Mouse (Mus musculus) urinary bladder, postnatal 10 days (tissue): Measurements from ENCODE around the gene Pou2af1.

Experiments used
- DNase-seq: peaks from one replicate; pipeline ENCODE4 v3.0.0; 2022; ENCODE audit warnings: low spot score

Pou2af1 gene

DNA sequence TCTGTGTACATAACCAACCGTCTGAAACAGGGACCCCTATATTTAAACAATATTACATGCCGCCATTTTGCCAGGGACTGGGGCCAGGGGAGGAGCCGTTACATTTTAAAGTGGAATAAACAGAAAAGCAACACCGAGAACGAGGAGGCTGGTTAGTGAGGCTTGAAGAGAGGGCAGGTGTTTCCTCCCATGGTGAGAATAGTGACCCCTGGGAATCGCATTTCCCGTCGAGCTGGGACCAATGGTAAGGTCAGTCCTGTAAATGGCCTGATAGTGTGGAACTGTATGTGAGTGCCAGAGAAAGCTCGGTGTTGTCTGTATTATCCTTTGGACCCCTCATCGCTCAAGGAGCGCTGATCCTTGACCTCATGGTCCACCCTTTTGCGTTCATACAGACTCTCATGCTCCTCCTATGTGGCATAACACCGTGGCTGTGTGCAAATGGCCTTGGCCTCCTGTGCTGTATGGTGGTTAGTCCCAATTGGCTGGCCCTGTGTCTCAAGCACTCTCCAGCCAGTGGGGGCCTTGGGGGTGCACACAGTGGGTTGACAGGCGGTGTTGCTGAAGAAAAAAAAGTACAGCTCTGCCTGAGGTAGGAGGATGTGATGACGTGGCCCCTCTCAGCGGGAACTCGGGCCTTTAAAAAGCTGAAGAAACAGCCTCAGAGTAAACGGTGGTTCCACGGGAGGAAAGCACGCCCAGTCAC is at the start of gene Pou2af1:
Pou2af1 (plus strand) TSS at position 686 of the 706 bp plus-strand sequence.
- DNase-seq, result no peak

DNA sequence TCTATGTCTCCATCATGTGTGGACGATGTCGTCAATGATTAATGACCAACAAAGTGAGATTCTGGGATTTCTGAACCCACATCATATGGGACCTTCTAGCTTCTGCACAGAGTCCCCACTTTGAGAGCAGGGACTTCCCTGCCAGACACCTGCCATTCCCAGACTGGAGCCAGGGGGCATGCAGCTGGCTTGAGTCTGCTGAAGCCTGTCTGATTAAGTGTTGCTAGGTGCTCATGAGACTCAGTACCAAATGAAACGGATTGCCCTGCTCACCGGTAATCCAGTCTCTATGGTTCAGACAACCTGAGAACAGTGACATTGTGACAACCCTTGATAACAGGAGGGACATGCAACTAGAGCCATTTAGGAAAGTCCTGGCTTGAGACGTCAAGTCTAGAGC is 49.5 kb upstream of the Pou2af1 start:
- DNase-seq, result no peak

DNA sequence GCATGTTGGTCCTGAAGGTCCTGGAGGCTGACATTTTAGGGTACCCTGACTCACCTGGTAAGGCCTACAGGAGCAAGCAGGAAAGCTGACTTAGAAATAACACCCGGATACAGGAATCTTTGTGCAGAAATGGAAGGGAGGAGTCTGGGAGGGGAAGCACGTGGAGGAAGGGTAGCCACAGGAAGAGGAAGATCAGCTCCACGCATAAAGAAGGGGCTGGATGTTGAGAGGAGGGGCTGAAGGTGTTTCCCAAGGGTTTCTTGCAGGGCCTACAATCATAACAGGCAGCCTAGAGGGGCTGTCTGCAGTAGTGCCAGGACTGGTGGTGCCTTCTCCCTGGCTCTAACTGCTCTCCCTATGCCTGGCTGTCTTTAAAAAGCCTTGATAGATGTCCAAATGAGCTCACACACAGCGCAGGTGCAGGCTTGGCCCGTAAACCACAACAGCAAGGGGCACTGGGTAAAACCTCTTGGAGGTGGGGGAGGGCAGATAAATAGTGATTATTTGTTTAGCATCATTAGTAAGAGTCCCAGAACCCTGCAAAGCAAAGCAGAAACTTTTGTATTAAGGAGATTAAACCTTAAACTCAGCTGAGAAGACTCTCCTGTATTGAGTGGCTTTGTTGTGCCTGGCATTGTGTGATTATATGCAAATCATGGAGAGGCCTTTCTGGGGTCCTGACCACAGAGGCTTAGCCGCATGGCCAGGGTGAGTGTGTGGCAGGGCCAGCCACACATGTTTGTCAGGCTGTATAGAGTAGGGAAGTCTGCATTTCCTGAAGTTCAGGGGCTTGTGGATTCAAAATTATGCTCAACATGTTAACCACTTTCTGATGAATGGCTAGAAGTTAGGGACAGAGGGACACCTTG is 48.0 kb upstream of the Pou2af1 start, which contains the start of gene Gm32742:
Gm32742 (minus strand) TSS at position 206 of the 869 bp plus-strand sequence.
- no peak for DNase-seq

DNA sequence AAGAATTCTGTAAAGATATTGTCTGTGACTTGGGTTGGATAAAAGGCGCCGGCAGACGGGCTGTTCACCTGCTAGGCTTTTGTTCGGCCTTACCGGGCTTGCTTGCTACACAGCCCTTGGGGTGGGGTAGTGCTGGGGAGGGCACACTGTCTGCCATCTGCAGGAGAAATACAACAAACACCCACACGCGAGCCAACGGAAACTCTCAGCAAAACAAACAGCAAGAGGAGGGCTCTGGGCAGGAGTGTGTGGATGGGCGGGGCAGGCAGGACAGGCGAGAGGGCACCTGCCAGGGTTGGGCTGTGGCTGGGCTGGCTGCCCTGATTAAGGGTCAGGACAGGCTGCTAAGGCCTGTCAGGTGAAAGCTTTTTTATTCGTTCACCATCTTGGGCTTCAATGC is 45.6 kb upstream of the Pou2af1 start:
- no peak for DNase-seq

DNA sequence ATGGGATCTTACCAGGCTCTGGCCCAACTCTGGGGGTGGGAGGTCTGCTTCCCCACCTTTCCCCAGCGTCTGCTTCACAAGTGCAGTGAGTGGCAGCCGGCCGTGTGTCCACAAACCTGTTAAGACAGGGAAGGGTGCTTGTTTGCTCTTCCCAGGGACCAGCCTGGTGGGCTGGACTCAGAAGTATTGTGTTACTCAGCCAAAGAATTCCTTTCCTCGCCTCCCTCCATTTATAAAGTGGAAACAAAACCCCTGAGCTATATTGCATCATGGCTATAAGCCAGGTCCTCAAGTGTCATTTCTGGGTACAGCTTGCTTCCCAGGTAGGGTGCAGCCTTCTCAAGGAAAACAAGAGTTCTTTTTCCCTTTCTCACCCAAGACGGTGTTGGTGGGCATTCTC is 44.8 kb upstream of the Pou2af1 start:
- DNase-seq, result no peak

DNA sequence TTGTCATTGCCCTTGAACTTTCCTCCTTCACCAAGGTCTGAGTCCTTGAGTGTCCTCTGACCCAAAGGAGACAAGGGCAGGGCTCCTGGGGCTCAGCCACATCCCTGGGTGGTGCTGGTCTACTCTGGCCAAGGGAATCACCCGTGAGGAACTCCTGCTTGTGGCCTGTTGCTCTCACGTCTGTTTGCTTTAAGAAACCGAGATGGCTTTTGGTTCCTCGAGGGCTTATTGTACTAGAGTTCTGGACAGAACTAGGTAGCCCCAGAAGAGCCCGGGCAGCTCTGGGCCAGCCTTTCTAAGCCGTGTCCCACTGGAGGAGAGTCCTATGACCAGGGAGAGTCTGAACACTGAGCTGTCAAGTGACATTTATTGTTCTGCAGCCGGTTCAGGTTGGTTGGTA is 44.4 kb upstream of the Pou2af1 start:
- DNase-seq, result no peak

DNA sequence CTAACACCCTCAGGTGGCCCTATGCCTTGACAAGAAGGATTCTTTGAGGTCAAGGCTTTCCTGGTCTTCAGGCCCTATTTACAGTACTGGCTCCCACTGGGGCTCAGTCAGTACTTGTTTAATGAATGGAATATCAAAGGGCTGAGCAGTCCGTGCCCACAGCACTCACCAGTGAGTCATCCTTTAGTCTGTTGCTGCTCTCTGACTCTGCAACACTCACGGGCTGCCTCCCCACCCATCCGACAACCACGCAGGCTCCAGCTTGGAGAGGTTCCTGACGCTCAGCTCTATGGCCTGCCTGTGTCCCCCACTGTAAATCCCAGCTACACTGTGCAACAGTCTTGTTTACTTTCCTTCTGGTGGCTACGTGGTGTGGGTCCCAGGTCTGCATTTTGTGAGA is 43.2 kb upstream of the Pou2af1 start:
- DNase-seq, result no peak

DNA sequence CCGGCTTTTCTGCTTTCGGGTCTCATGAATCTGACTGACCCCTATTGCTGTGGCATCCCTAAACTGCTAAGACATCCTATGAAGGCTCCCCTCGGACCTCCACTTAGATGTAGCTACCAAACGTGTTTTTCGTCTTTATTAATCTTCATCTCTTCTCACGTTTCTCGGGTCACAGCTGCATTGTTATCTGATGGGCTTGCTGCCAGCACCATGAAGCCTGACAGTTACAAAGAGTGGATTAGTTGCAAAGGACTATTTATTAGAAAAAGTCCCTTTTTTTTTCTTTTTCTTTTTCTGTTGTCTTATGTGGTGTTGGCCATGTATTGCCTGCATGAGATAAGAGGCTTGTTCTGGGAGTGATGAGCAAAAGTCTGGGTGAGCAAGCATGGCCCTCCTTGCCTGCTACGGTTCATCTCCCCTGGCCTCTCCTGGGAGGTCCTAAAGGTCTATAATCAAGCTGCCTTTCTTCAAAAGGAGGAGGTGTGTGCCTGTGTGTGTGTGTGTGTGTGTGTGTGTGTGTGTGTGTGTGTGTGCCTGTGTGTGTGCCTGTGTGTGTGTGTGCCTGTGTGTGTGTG is 38.5 kb upstream of the Pou2af1 start:
- DNase-seq, result no peak

DNA sequence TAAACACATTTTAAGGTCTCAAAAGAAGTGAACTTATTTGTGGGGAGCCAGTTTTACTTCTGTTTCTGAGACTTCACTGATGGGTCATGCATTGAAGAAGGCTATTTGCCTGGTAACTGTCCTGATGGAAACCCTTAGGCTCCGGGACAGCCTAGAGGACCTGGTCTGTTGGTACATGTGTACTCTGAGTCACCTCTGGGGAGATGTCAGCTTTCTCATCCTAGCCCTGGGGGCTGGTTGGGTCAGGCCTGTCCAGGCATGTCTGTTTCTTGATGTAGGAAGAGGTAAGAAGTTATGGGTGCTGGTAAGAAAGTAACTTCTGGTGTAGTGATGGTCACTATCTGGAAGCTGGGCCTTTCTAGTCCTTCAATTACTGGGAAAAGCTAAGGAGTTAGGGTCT is 37.8 kb upstream of the Pou2af1 start:
- DNase-seq, result no peak

DNA sequence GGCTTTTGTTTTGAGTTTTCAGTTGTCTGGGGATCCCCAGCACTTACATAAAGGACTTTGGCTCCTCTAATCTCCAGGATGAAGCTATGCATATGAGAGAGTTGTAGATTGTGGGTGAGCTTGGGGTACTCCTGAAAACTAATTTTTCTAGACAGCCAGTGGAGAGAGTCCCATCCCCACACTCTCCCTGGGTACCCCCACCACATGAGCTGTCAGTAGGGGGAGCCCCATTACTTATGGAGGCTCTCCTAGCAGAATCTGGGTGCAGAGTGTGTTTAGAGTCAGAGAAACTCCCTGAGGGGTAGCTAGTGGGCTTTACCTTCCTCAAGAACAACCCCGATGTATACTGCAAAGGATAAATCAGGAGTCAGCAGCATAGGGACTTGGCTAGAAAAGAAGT is 35.2 kb upstream of the Pou2af1 start:
- DNase-seq, result no peak

DNA sequence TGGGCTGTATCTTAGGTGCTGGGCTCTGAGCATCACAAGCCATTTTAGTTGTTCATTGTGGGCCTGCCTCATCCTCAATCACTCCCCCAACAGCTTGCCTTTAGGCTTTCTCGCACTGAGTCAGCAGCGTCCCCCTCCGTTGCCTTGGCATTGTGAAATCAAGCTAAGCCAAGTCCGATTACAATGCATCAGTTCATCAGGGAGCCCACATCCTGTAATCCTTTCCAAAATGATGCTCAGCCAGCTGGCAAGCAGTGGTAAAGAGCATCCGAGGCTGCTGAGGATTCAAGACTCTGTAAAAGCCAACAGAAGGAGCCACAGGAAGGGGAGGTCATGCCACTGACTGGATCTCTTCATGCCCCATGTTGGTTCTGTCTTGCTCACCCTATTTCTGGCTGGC is 32.9 kb upstream of the Pou2af1 start:
- no peak for DNase-seq

DNA sequence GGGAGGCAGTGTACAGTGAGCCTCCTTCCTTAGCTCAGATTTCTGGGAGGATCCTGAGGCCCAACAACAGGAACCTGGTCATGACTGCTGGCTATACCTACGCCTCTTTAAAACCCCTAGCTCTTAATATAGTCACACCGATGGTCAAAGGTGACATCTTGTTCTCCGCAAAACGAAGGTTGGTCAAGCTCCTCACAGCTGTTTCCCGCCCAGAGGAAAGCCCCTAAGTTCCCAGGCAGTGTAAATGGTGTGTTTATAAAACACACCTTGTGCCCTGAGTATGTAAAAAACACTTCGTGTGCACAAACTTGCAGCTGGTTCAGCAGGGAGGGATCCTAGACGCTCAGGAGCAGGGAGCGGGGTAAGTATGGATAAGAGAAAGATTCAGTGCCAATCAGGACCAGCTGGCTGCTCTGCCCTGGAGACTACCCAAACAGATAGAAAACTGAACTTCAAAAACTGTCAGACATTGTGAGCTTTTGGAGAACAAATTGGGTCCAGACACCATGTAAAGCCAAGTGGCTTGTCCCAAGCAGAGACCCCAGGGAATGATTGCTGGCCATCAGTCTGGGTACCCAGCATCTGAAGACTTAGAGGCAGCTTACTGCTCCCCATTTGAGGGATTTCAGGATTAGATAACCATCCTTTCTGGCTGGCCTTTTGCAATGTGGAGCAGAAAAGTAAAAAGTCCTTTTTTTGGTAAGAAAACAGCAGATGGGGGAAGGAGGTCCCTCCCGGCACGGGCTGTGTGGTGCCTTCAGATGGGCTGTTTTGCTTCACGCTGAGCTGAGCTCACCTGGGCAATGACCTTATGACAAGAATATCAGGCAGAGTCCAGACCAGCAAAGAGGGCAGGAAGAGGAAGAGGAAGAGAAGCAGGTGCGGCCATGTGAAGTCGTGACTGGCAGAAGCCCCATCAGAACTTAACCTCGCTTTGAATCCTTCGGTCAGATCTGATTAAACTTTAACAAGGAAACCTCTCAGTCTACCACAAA is 30.5 kb upstream of the Pou2af1 start:
- no peak for DNase-seq

DNA sequence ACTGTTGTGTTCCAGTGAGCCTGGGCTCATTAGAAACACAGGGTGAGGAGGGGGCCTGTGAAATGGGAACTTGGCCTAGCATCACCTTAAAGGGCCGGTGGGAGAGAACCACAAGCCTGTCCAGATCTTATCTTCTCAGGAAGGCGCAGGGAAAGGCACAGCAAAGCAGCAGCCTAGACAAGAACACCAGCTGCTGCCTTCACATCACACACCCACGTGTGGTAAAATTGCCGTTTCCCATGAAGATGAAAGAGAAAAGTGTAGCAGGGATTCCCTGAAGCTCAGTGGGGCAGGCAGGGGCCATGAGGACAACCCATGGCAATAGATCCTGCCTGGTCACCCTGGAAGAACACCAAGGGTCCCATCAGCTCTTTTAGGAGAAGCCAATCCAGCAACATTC is 28.1 kb upstream of the Pou2af1 start:
- DNase-seq, result no peak

DNA sequence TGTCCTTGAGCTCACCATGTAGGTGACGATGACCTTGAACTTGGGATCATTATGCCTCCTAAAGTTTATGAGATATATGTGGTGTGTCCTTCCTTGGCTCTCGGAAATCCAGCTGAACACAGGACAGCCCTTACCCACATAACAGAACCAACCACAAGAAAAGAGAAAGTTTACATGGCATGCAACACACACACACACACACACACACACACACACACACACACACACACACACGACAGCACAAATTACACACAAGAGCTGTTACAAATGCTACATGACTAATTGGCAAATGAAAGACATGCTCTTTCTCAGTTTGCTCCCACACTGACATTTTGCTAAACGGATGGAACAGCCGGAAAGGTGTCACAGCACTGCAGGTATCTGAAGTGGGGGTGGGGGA is 27.6 kb upstream of the Pou2af1 start:
- no peak for DNase-seq

DNA sequence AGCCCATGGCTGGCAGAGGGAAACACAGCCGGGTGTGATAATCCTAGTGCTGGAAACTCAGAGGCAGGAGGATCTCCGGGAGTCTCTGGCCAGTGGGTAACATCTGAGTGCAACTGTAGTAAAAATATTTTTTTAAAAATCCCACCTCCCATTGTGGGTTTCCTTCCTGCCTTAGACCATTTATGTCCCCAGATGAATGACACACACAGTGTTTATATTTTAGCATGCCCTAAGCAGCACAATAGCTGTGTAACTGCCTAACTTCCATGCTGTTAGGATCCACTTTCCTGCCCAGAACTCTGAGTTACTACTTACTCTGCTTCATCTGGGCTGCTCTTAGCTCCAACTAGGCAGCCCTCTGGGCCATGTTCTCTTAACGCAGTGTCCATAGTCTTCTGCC is 22.9 kb upstream of the Pou2af1 start:
- no peak for DNase-seq

DNA sequence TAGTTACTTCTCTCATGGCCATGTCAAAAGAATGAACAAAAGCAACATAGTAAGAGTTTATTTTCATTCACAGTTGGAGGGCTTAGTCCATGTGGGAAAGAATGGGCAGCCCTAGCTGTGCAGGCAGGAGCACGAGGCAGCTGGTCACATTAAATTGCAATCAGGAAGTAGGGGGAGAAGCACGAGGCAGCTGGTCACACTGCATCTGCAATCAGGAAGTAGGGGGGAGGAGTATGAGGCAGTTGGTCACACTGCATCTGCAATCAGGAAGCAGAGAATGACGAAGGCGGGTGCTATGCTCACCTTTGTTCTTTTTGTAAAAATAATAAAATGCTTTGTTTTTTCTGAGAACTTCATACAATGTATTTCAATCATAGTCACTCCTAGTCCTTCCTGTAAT is 18.7 kb upstream of the Pou2af1 start:
- DNase-seq, result no peak

DNA sequence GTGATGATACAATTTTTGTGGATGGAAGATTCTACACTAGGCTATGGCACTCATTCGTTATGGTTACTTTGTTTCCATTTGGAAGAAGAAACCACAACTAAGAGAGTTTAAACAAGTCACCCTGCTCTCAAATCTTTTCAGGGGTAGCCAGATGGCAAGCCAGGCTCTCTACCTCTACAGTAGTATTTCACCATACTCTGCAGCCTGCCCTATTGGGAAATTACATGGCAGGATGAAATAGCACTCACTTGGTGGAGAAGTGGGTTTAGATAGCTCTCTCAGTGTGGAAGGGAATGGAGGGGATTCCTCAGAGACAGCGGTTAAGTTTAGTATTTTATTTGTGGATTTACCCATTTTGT is 4.6 kb upstream of the Pou2af1 start:
- DNase-seq, result no peak

DNA sequence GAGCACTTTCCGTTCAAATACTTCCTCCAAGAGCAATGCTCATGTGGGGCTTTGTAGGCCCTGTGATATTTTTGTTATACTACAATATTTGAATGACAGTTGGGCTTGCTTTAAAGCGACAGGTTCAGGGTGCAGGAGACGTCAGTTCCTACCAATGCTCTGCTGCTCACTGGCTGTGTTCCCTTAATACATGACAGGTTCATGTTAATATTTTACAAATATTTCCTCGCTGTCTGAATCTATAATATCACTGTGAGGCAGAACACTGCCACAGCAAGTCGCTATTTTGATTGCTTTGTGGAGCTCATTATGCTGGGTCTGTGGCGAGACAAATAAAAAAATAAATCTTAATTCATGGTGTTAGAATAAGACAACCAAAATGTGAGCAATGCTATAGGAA is 2.3 kb upstream of the Pou2af1 start:
- DNase-seq, result no peak

DNA sequence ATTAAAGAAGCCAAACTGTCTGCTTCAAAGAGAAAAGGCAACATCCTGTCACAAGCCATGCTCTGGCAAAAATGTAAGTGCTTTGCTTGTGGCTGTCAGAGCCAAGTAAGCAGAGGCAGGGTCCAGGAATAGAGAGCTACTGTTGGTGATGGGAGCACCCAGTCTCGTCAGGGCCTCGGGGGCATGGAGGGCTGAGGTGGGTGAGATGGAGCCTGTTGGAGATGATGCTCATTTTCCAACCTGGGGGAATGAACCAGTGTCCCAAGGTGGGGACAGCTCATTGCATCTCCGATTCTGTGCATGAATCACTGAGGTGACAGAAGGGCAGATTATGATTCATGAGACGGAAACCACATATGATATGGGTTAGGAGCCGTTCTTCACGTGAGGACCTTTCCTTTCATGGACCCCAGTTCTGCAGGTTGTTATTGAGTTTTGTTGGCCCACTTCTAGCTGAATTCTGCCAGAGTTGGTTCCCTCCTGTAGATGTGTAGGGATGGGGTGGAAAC is 275 bp downstream of the Pou2af1 start:
- DNase-seq, result no peak

DNA sequence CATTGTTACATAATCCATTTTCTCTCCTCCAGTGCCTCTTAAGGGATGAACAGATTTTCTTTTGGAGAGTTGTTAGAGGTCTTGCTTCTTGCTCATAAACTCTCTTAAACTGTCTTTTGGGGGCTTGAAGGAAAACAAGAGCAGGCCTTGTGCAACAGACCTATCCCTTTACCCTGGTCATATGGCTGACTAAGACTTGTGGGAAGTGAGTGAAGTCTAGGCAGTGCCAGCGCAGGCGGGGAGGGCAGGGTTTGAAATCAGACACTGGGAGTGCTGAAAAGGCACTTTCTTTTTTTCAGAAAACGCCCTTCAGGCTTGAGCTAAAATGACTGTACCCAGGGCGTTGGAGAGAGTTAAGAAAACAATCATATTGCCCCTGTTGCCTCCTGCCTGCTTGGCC is 1.8 kb downstream of the Pou2af1 start:
- no peak for DNase-seq

DNA sequence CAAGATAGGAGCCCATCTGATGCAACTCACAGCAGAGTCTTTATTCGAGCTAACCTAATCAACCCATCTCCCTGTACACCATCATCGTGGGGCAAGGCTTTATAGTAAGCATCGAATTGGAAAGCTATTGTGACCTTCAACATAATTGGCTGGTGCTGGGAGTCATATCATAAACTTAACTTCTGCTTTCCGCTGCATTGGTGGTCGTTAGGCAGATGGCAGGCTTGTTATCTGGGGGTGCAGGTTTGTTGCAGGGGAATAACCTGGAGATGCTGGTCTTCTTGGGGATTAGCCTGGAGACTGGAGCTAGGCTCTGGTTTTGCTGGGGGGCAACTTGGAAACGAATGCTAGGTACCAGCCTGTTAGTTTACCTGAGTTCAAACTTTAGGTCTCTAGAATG is 2.4 kb downstream of the Pou2af1 start:
- DNase-seq, result no peak

DNA sequence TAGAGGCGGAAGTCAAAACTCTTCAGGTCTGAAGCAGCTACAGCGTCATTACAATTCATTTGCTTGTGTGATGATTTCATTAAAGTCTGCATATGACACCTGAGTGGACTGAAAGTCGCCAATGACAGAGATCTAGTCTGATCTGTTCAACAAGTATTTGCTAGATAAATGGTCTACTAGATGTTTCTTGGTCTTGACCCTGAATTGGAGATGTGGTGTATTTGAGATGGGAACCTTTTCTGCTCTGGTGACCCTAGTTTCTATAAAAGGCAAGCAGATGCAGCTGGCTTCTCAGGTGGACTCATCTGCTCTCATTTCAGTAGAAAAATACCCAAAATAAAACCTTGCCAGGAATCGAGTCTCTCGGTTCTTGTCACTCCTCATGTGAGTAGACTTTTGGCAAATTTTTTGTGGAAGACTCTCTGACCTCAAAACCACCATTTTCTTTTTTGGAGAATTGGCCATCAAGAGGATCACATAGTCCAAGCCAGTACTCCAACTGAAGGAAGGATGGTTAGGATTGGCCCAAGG is 12.2 kb downstream of the Pou2af1 start:
- no peak for DNase-seq
